Comparison of ENCODE assay signal across 8 mouse cellular contexts in genomic region chr11:120150440-120151112, GRCm38 (mm10). TPM values are rescaled to one million over a fixed set of nuclear protein-coding genes. Genes with fewer than 3 reads are reported as not detected.
A peak's percentile ranks its signal among the peaks of the same experiment; 100 is the strongest.
DNase-seq lines count a peak whose midpoint lies in the region; ATAC-seq and TF ChIP-seq lines count a peak whose summit lies in the region.

No protein-coding gene starts in this region.

- H3K4me2 ChIP-seq in intestine, embryonic 15.5 days (replicated peaks): peak overlapping the region; percentile 77

- peaks cover 30% of the 10 kb centered on the region for H3K4me1 ChIP-seq in forebrain, embryonic 10.5 days
- H3K4me1 ChIP-seq in intestine, embryonic 15.5 days (replicated peaks): peaks cover 9% of the 10 kb centered on the region

- H3K9me3 ChIP-seq in forebrain, embryonic 10.5 days: peaks cover 3% of the 10 kb centered on the region; the same call in 1 of the 2 replicates
- H3K9me3 ChIP-seq in intestine, embryonic 15.5 days: no peaks in the 10 kb centered on the region

- peaks cover 53% of the 10 kb centered on the region for H3K79me2 ChIP-seq in macrophage (ENCODE audit: inconsistent target)

- peaks cover 18% of the 10 kb centered on the region for H3K36me3 ChIP-seq in forebrain, embryonic 10.5 days (replicated peaks)
- no peaks in the 10 kb centered on the region for H3K36me3 ChIP-seq in intestine, embryonic 15.5 days
- peaks cover 8% of the 10 kb centered on the region; the same call in 1 of the 2 replicates for H3K36me3 ChIP-seq in macrophage (ENCODE audit: inconsistent target)
- no peaks in the 10 kb centered on the region for H3K36me3 ChIP-seq in splenic B cell, adult 2 months (ENCODE audit: control insufficient read depth, insufficient read depth, low read length, poor library complexity, severe bottlenecking)

- H3K4me3 ChIP-seq in left cerebral cortex, adult 2 months: peak overlapping the region; percentile 81
- H3K4me3 ChIP-seq in forebrain, embryonic 10.5 days: peak overlapping the region; percentile 82
- peak overlapping the region; percentile 79 for H3K4me3 ChIP-seq in intestine, embryonic 15.5 days (replicated peaks)
- peak overlapping the region; percentile 92 for H3K4me3 ChIP-seq in macrophage (ENCODE audit: inconsistent target)

- intact Hi-C loops in left cerebral cortex, adult 2 months (cut with DNase I): no loop called here
- intact Hi-C loops in left cerebral cortex, postnatal 10 days (cut with DNase I): no loop called here

- peak; percentile 44 for ATAC-seq in intestine, embryonic 15.5 days

- peak overlapping the region; percentile 88 for H3K27ac ChIP-seq in left cerebral cortex, adult 2 months
- H3K27ac ChIP-seq in forebrain, embryonic 10.5 days: peak overlapping the region; percentile 88
- peak overlapping the region; percentile 85 for H3K27ac ChIP-seq in intestine, embryonic 15.5 days
- peak overlapping the region; percentile 81 for H3K27ac ChIP-seq in macrophage

- no peaks in the 10 kb centered on the region for H3K27me3 ChIP-seq in forebrain, embryonic 10.5 days (ENCODE audit: poor library complexity, severe bottlenecking)
- H3K27me3 ChIP-seq in intestine, embryonic 15.5 days (replicated peaks): no peaks in the 10 kb centered on the region
- no peaks in the 10 kb centered on the region for H3K27me3 ChIP-seq in splenic B cell, adult 2 months (ENCODE audit: control insufficient read depth, insufficient read depth, low read length, poor library complexity, severe bottlenecking)

- WGBS in forebrain, embryonic 10.5 days: under 1% methylated on average over 44 of the region's 44 CpGs
- under 1% methylated on average over 44 of the region's 44 CpGs for WGBS in intestine, embryonic 15.5 days
- under 1% methylated on average over 44 of the region's 44 CpGs for WGBS in macrophage (ENCODE audit: missing documents)

- no peak for TF ChIP-seq CTCF in left cerebral cortex, adult 2 months (IDR thresholded peaks at IDR 0.05)

- H3K9ac ChIP-seq in intestine, embryonic 15.5 days: peak overlapping the region; percentile 78

- DNase-seq in left cerebral cortex, adult 2 months (ENCODE audit: extremely low spot score in 1 of 2, low spot score in 2 of 2): no peak
- no peak for DNase-seq in left cerebral cortex, postnatal 10 days (ENCODE audit: extremely low spot score in 1 of 2, low spot score in 2 of 2)
- peak; percentile 44 for DNase-seq in R1 (ENCODE audit: low read depth, low spot score)
- DNase-seq in forebrain, embryonic 10.5 days (ENCODE audit: extremely low spot score, low spot score): no peak
- DNase-seq in splenic B cell, adult 2 months (ENCODE audit: low read depth, low spot score): peak; percentile 43
- DNase-seq in c-Kit-positive CD71-positive TER-119-positive erythroid progenitor cells, embryonic 14.5 days (ENCODE audit: low spot score): no peak

RNA-seq across cellular contexts. Expression of gene Slc38a10, which starts 0.6 kb away (rescaled TPM):
- total RNA-seq in left cerebral cortex, adult 2 months (2021): 10 to 100 TPM; 81.0 to 82.4 TPM
- total RNA-seq in left cerebral cortex, postnatal 10 days (2021): 100 to 1,000 TPM; 107 to 118 TPM
- 90.6 and 93.2 TPM in 2 replicates for polyA plus RNA-seq in forebrain, embryonic 10.5 days (2016; fragmentation: Nextera tagmentation; extraction: Ambion mirVana)
- 81.8 and 88.2 TPM in 2 replicates for polyA plus RNA-seq in intestine, embryonic 15.5 days (2015; fragmentation: Nextera tagmentation; extraction: Ambion mirVana)
- 100 to 1,000 TPM in 9 of 26 experiments, 10 to 100 TPM in 17; 30.9 to 137 (median 79.0) TPM for total RNA-seq in macrophage (2018; cell fraction: chromatin; rRNA removed)
- total RNA-seq in macrophage (2018; cell fraction: cytosol; rRNA removed): 10 to 100 TPM; 45.6 to 99.5 (median 75.0) TPM
- 100 to 1,000 TPM in 22 of 26 experiments, 10 to 100 TPM in 4; 53.7 to 188 (median 139) TPM for total RNA-seq in macrophage (2018; cell fraction: nucleus; rRNA removed)
- polyA plus RNA-seq in macrophage (2018): 67.7 to 97.9 TPM (median 71.0 TPM) in 3 replicates

RNA-seq across cellular contexts. Expression of gene Ndufaf8, which starts 51.8 kb away (rescaled TPM):
- 10 to 100 TPM; 33.7 to 38.6 TPM for total RNA-seq in left cerebral cortex, adult 2 months (2021)
- total RNA-seq in left cerebral cortex, postnatal 10 days (2021): 10 to 100 TPM; 28.6 to 32.9 TPM
- 87.4 and 97.7 TPM in 2 replicates for polyA plus RNA-seq in forebrain, embryonic 10.5 days (2016; fragmentation: Nextera tagmentation; extraction: Ambion mirVana)
- 90.8 and 109 TPM in 2 replicates for polyA plus RNA-seq in intestine, embryonic 15.5 days (2015; fragmentation: Nextera tagmentation; extraction: Ambion mirVana)
- 10 to 100 TPM in 6 of 26 experiments, 1 to 10 TPM in 20; 1.6 to 13.5 (median 4.5) TPM for total RNA-seq in macrophage (2018; cell fraction: chromatin; rRNA removed)
- total RNA-seq in macrophage (2018; cell fraction: cytosol; rRNA removed): 10 to 100 TPM; 23.5 to 47.0 (median 33.4) TPM
- total RNA-seq in macrophage (2018; cell fraction: nucleus; rRNA removed): 10 to 100 TPM in 17 of 26 experiments, 1 to 10 TPM in 9; 3.1 to 27.4 (median 11.6) TPM
- polyA plus RNA-seq in macrophage (2018): 4.7 to 54.4 TPM (median 35.5 TPM) in 3 replicates

RNA-seq across cellular contexts. Expression of gene Tepsin, which starts 52.0 kb away (rescaled TPM):
- total RNA-seq in left cerebral cortex, adult 2 months (2021): 10 to 100 TPM; 15.9 to 16.9 TPM
- 10 to 100 TPM; 17.5 to 21.4 TPM for total RNA-seq in left cerebral cortex, postnatal 10 days (2021)
- polyA plus RNA-seq in forebrain, embryonic 10.5 days (2016; fragmentation: Nextera tagmentation; extraction: Ambion mirVana): 17.7 and 20.6 TPM in 2 replicates
- polyA plus RNA-seq in intestine, embryonic 15.5 days (2015; fragmentation: Nextera tagmentation; extraction: Ambion mirVana): 15.4 and 17.7 TPM in 2 replicates
- total RNA-seq in macrophage (2018; cell fraction: chromatin; rRNA removed): 10 to 100 TPM; 18.9 to 100.0 (median 57.5) TPM
- 10 to 100 TPM in 16 of 26 experiments, 1 to 10 TPM in 10; 4.0 to 15.5 (median 11.0) TPM for total RNA-seq in macrophage (2018; cell fraction: cytosol; rRNA removed)
- 10 to 100 TPM; 16.5 to 68.5 (median 35.7) TPM for total RNA-seq in macrophage (2018; cell fraction: nucleus; rRNA removed)
- 9.3 to 20.3 TPM (median 13.1 TPM) in 3 replicates for polyA plus RNA-seq in macrophage (2018)

Comparison
In these comparisons a context has a peak if more than half of its experiments do, and no peak if none do; other contexts are left out.
1. DNase-seq: peak in R1 (single experiment) and splenic B cell, adult 2 months (single experiment); none in left cerebral cortex, adult 2 months (0 of 2), left cerebral cortex, postnatal 10 days (0 of 2), forebrain, embryonic 10.5 days (single experiment) and c-Kit-positive CD71-positive TER-119-positive erythroid progenitor cells, embryonic 14.5 days (single experiment).
2. Peak in every context shown above with its lines, with median percentiles within 50 percentile points of each other: H3K27ac ChIP-seq and H3K4me3 ChIP-seq.